Comparison of ENCODE assay signal across 24 mouse cellular contexts in the genomic region with DNA sequence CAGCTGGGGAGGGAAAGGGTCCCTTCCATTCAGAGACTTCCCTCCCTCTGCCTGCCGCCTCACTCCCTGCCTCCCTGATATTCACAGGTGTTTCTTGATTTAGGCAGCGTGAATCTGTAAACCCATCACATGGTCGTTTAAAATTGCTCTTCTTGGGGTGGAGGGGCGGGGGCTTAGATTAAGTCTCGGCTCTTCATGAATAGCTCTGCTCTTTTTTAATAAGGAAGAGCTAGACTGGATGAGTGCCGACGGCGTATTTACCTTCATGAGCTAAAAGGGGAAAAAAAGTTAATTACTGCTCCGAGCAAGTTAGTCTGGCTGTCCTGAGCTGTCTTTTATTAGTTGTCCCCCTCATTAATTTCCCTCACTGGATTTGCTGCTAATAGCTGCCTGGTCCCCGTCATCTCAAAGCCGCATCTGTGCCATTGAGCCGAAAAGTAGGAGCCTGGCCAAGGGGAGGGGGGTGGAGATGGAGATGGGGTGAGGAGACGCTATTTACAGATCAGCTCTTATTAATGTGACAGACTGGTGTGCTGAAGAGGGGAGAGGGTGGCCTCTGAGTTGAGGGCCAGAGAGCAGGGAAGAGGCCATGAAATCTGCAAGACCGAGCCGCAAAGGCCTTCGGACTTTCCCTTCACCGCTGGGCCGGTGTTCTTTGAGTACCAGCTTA. TPM values are rescaled to one million over a fixed set of nuclear protein-coding genes. Genes with fewer than 3 reads are reported as not detected.
DNase-seq lines count a peak whose midpoint lies in the region; ATAC-seq and TF ChIP-seq lines count a peak whose summit lies in the region.
"Had no signal": no experiment of that assay in that cellular context is flagged by ENCODE, and none has a peak within 500 bp of the region (broad histone marks: within the 10 kb centered on the region; RNA-seq: fewer than 3 reads in every experiment).

No protein-coding gene starts in this region.

- no peak for DNase-seq in hindbrain, embryonic 11.5 days (ENCODE audit: low spot score)
- no peak for DNase-seq in forebrain, postnatal 0 days
- no peak for DNase-seq in adrenal gland, postnatal 25 days
- no peak for DNase-seq in kidney, adult 8-10 months
- DNase-seq: cerebellum, adult 8-10 months; gastrocnemius, postnatal 25 days; kidney, adult 18-20 months; kidney, postnatal 4 days; layer of hippocampus, adult 9-11 months; left cerebral cortex, postnatal 4 days; liver; right cerebral cortex, postnatal 4 days; thymus, adult 2 months had no signal

- H3K4me1 ChIP-seq in hindbrain, embryonic 11.5 days (replicated peaks; ENCODE audit: control insufficient read depth, insufficient read depth, low read length) = 0 out of 2 replicates have a peak, but pooled peaks cover 2% of the 10 kb centered on the region
- H3K4me1 ChIP-seq in hindbrain, embryonic 13.5 days (replicated peaks) = peaks cover 16% of the 10 kb centered on the region
- H3K4me1 ChIP-seq in neural tube, embryonic 14.5 days (ENCODE audit: control insufficient read depth, insufficient read depth, low read length) = no peaks in the 10 kb centered on the region
- peaks cover 11% of the 10 kb centered on the region for H3K4me1 ChIP-seq in neural tube, embryonic 15.5 days
- peaks cover 9% of the 10 kb centered on the region; the same call in 1 of the 2 replicates for H3K4me1 ChIP-seq in forebrain, postnatal 0 days (ENCODE audit: insufficient read depth)

- H3K27ac ChIP-seq in hindbrain, embryonic 11.5 days (ENCODE audit: low read depth, low read length) = no peak overlapping the region
- H3K27ac ChIP-seq in hindbrain, embryonic 13.5 days = no peak overlapping the region
- no peak overlapping the region for H3K27ac ChIP-seq in neural tube, embryonic 14.5 days (ENCODE audit: low read depth, low read length)
- H3K27ac ChIP-seq in neural tube, embryonic 15.5 days (replicated peaks) = no peak overlapping the region
- H3K27ac ChIP-seq in forebrain, postnatal 0 days (ENCODE audit: low read depth, low read length) = no peak overlapping the region
- H3K27ac ChIP-seq: embryonic facial prominence, embryonic 12.5 days; left cerebral cortex, adult 2 months had no signal

- H3K9me3 ChIP-seq in hindbrain, embryonic 11.5 days (ENCODE audit: control insufficient read depth, low read length) = no peaks in the 10 kb centered on the region
- H3K9me3 ChIP-seq in hindbrain, embryonic 13.5 days = no peaks in the 10 kb centered on the region
- no peaks in the 10 kb centered on the region for H3K9me3 ChIP-seq in neural tube, embryonic 14.5 days (ENCODE audit: control insufficient read depth, low read length)
- no peaks in the 10 kb centered on the region for H3K9me3 ChIP-seq in neural tube, embryonic 15.5 days (replicated peaks)
- no peaks in the 10 kb centered on the region for H3K9me3 ChIP-seq in forebrain, postnatal 0 days (ENCODE audit: low read length)
- H3K9me3 ChIP-seq: embryonic facial prominence, embryonic 12.5 days had no signal

- H3K36me3 ChIP-seq in hindbrain, embryonic 11.5 days (ENCODE audit: control insufficient read depth, insufficient read depth, low read length) = no peaks in the 10 kb centered on the region
- H3K36me3 ChIP-seq in hindbrain, embryonic 13.5 days = no peaks in the 10 kb centered on the region
- H3K36me3 ChIP-seq in neural tube, embryonic 14.5 days (ENCODE audit: control insufficient read depth, insufficient read depth, low read length) = no peaks in the 10 kb centered on the region
- H3K36me3 ChIP-seq in neural tube, embryonic 15.5 days = no peaks in the 10 kb centered on the region
- H3K36me3 ChIP-seq in forebrain, postnatal 0 days (ENCODE audit: insufficient read depth) = no peaks in the 10 kb centered on the region
- H3K36me3 ChIP-seq: embryonic facial prominence, embryonic 12.5 days had no signal

- H3K4me3 ChIP-seq in hindbrain, embryonic 11.5 days (ENCODE audit: low read depth, low read length) = no peak overlapping the region
- H3K4me3 ChIP-seq in hindbrain, embryonic 13.5 days = no peak overlapping the region
- no peak overlapping the region for H3K4me3 ChIP-seq in neural tube, embryonic 14.5 days (ENCODE audit: low read depth, low read length)
- H3K4me3 ChIP-seq in neural tube, embryonic 15.5 days (replicated peaks) = no peak overlapping the region
- H3K4me3 ChIP-seq in forebrain, postnatal 0 days (ENCODE audit: low read depth, low read length) = no peak overlapping the region
- H3K4me3 ChIP-seq: embryonic facial prominence, embryonic 12.5 days; left cerebral cortex, adult 2 months had no signal

- H3K27me3 ChIP-seq in hindbrain, embryonic 11.5 days (ENCODE audit: control insufficient read depth, insufficient read depth, low read length) = peaks cover 24% of the 10 kb centered on the region
- H3K27me3 ChIP-seq in hindbrain, embryonic 13.5 days = peaks cover 62% of the 10 kb centered on the region
- H3K27me3 ChIP-seq in neural tube, embryonic 14.5 days (ENCODE audit: control insufficient read depth, insufficient read depth, low read length) = peaks cover 5% of the 10 kb centered on the region; the same call in 1 of the 2 replicates
- peaks cover 43% of the 10 kb centered on the region for H3K27me3 ChIP-seq in neural tube, embryonic 15.5 days (replicated peaks)
- peaks cover 19% of the 10 kb centered on the region; the same call in 1 of the 2 replicates for H3K27me3 ChIP-seq in forebrain, postnatal 0 days (ENCODE audit: insufficient read depth, low read length)

- no peak overlapping the region for H3K4me2 ChIP-seq in hindbrain, embryonic 11.5 days (replicated peaks; ENCODE audit: low read depth, low read length)
- H3K4me2 ChIP-seq in hindbrain, embryonic 13.5 days = no peak overlapping the region
- H3K4me2 ChIP-seq in neural tube, embryonic 14.5 days (ENCODE audit: low read depth, low read length) = no peak overlapping the region
- H3K4me2 ChIP-seq in neural tube, embryonic 15.5 days = no peak overlapping the region
- peak overlapping the region; percentile 5; the same call in 1 of the 2 replicates for H3K4me2 ChIP-seq in forebrain, postnatal 0 days (ENCODE audit: low read depth)
- H3K4me2 ChIP-seq: embryonic facial prominence, embryonic 12.5 days had no signal

- 53% methylated on average over 18 of the region's 18 CpGs for WGBS in hindbrain, embryonic 11.5 days
- WGBS in hindbrain, embryonic 13.5 days = 46% methylated on average over 18 of the region's 18 CpGs
- 31% methylated on average over 18 of the region's 18 CpGs for WGBS in neural tube, embryonic 14.5 days
- WGBS in neural tube, embryonic 15.5 days = 33% methylated on average over 18 of the region's 18 CpGs
- WGBS in forebrain, postnatal 0 days = 22% methylated on average over 18 of the region's 18 CpGs

- 0 out of 2 replicates have a peak, but pooled peaks have one; percentile 30 for ATAC-seq in hindbrain, embryonic 11.5 days (ENCODE audit: low FRiP score)
- ATAC-seq in hindbrain, embryonic 13.5 days (ENCODE audit: low FRiP score) = no peak
- peak; percentile 31; the same call in 1 of the 2 replicates for ATAC-seq in neural tube, embryonic 14.5 days (ENCODE audit: low read depth)
- ATAC-seq in neural tube, embryonic 15.5 days (ENCODE audit: low FRiP score) = no peak
- peak; percentile 32; the same call in 1 of the 2 replicates for ATAC-seq in forebrain, postnatal 0 days
- ATAC-seq: lung, postnatal 0 days had no signal

- H3K9ac ChIP-seq in hindbrain, embryonic 11.5 days (ENCODE audit: low read depth, low read length) = no peak overlapping the region
- no peak overlapping the region for H3K9ac ChIP-seq in hindbrain, embryonic 13.5 days
- H3K9ac ChIP-seq in neural tube, embryonic 14.5 days (replicated peaks; ENCODE audit: low read depth, low read length) = no peak overlapping the region
- no peak overlapping the region for H3K9ac ChIP-seq in neural tube, embryonic 15.5 days (replicated peaks)
- H3K9ac ChIP-seq in forebrain, postnatal 0 days = no peak overlapping the region
- H3K9ac ChIP-seq: embryonic facial prominence, embryonic 12.5 days had no signal

- no peak for TF ChIP-seq CTCF in forebrain, postnatal 0 days (IDR thresholded peaks at IDR 0.05; ENCODE audit: low read depth)

RNA-seq across cellular contexts. Expression of gene Neurog2, which starts 13.4 kb away (rescaled TPM):
- polyA plus RNA-seq in hindbrain, embryonic 11.5 days (2014; fragmentation: Nextera tagmentation; extraction: Ambion mirVana) = 45.1 and 47.1 TPM in 2 replicates
- 14.9 and 17.5 TPM in 2 replicates for polyA plus RNA-seq in hindbrain, embryonic 13.5 days (2015; fragmentation: Nextera tagmentation; extraction: Ambion mirVana)
- 3.3 and 3.9 TPM in 2 replicates for polyA plus RNA-seq in neural tube, embryonic 14.5 days (2014; fragmentation: Nextera tagmentation; extraction: Ambion mirVana)
- polyA plus RNA-seq in neural tube, embryonic 15.5 days (2015; fragmentation: Nextera tagmentation; extraction: Ambion mirVana) = 1.8 and 2.8 TPM in 2 replicates
- total RNA-seq in forebrain, postnatal 0 days (2014; rRNA removed) = 5.0 and 9.4 TPM in 2 replicates
- polyA plus RNA-seq in forebrain, postnatal 0 days (2015; fragmentation: Nextera tagmentation; extraction: Ambion mirVana) = 2.2 and 2.6 TPM in 2 replicates
- total RNA-seq in adrenal gland, postnatal 25 days (2021) = not detected in 2 replicates
- total RNA-seq: adrenal gland, postnatal 4 days; gastrocnemius, postnatal 25 days; megakaryocyte progenitor cell, adult 5-6 weeks had no signal
- polyA plus RNA-seq: heart, postnatal 0 days; liver, embryonic 16.5 days; lung, postnatal 0 days; urinary bladder, adult 2 months had no signal

Comparison
In these comparisons a context has a peak if more than half of its experiments do, and no peak if none do; other contexts are left out.
1. ATAC-seq: peak in hindbrain, embryonic 11.5 days (single experiment), neural tube, embryonic 14.5 days (single experiment) and forebrain, postnatal 0 days (single experiment); none in hindbrain, embryonic 13.5 days (single experiment) and neural tube, embryonic 15.5 days (single experiment).